Mouse (Mus musculus): ENCODE results near the gene Jund. TPM values are rescaled to one million over a fixed set of nuclear protein-coding genes. Genes with fewer than 3 reads are reported as not detected.

The Jund gene
- polyA plus RNA-seq, 1 experiment: not detected

- Histone ChIP-seq H3K4me3 (ENCODE audit: insufficient read depth, low read depth, low read length) (peak overlapping the region; percentile 21), H3K4me1 (ENCODE audit: control insufficient read depth, insufficient read depth, low read length) (peaks cover 28% of the 10 kb centered on the region), H3K27ac (ENCODE audit: insufficient read depth, low read depth, low read length) (no peak overlapping the region)
- 2% methylated on average over 20 of the region's 20 CpGs for WGBS
- no peak for TF ChIP-seq CTCF (IDR thresholded peaks at IDR 0.05; ENCODE audit: insufficient read depth, low read depth, low read length)
- no peak for TF ChIP-seq POLR2A (IDR thresholded peaks at IDR 0.05; ENCODE audit: insufficient read depth, low read depth, low read length)
Observed at GRCm38 (mm10) chr8:70691727-70692231, 7.0 kb upstream of the Jund start.

- H3K27ac ChIP-seq (ENCODE audit: insufficient read depth, low read depth, low read length): no peak overlapping the region
- H3K4me1 ChIP-seq (ENCODE audit: control insufficient read depth, insufficient read depth, low read length): peaks cover 36% of the 10 kb centered on the region
- 83% methylated on average over 5 of the region's 5 CpGs for WGBS
- no peak overlapping the region for H3K4me3 ChIP-seq (ENCODE audit: insufficient read depth, low read depth, low read length)
- TF ChIP-seq CTCF (IDR thresholded peaks at IDR 0.05; ENCODE audit: insufficient read depth, low read depth, low read length) (no peak), POLR2A (IDR thresholded peaks at IDR 0.05; ENCODE audit: insufficient read depth, low read depth, low read length) (no peak)
Observed at GRCm38 (mm10) chr8:70693636-70694035, 5.1 kb upstream of the Jund start.

- no peak overlapping the region for H3K4me3 ChIP-seq (ENCODE audit: insufficient read depth, low read depth, low read length)
- WGBS: 63% methylated on average over 32 of the region's 32 CpGs
- TF ChIP-seq POLR2A (IDR thresholded peaks at IDR 0.05; ENCODE audit: insufficient read depth, low read depth, low read length) (no peak), CTCF (IDR thresholded peaks at IDR 0.05; ENCODE audit: insufficient read depth, low read depth, low read length) (no peak)
- H3K27ac ChIP-seq (ENCODE audit: insufficient read depth, low read depth, low read length): no peak overlapping the region
- peaks cover 29% of the 10 kb centered on the region for H3K4me1 ChIP-seq (ENCODE audit: control insufficient read depth, insufficient read depth, low read length)
Observed at GRCm38 (mm10) chr8:70695318-70696018, 3.3 kb upstream of the Jund start.

GRCm38 (mm10) chr8:70696019-70696885, 2.5 kb upstream of the Jund start:
- WGBS: 7% methylated on average over 31 of the region's 31 CpGs
- TF ChIP-seq CTCF (IDR thresholded peaks at IDR 0.05; ENCODE audit: insufficient read depth, low read depth, low read length) (no peak), POLR2A (IDR thresholded peaks at IDR 0.05; ENCODE audit: insufficient read depth, low read depth, low read length) (no peak)
- Histone ChIP-seq H3K4me1 (ENCODE audit: control insufficient read depth, insufficient read depth, low read length) (peaks cover 31% of the 10 kb centered on the region), H3K27ac (ENCODE audit: insufficient read depth, low read depth, low read length) (peak overlapping the region; percentile 70), H3K4me3 (ENCODE audit: insufficient read depth, low read depth, low read length) (peak overlapping the region; percentile 24)

GRCm38 (mm10) chr8:70696946-70697345, 1.8 kb upstream of the Jund start:
- H3K4me3 ChIP-seq (ENCODE audit: insufficient read depth, low read depth, low read length): no peak overlapping the region
- H3K4me1 ChIP-seq (ENCODE audit: control insufficient read depth, insufficient read depth, low read length): peaks cover 27% of the 10 kb centered on the region
- peak overlapping the region; percentile 47; the same call in 1 of the 2 replicates for H3K27ac ChIP-seq (ENCODE audit: insufficient read depth, low read depth, low read length)
- 16% methylated on average over 4 of the region's 4 CpGs for WGBS
- no peak for TF ChIP-seq CTCF (IDR thresholded peaks at IDR 0.05; ENCODE audit: insufficient read depth, low read depth, low read length)
- no peak for TF ChIP-seq POLR2A (IDR thresholded peaks at IDR 0.05; ENCODE audit: insufficient read depth, low read depth, low read length)

- peak overlapping the region; percentile 63 for H3K4me3 ChIP-seq (ENCODE audit: insufficient read depth, low read depth, low read length)
- peak overlapping the region; percentile 98 for H3K27ac ChIP-seq (ENCODE audit: insufficient read depth, low read depth, low read length)
- no peak for TF ChIP-seq CTCF (IDR thresholded peaks at IDR 0.05; ENCODE audit: insufficient read depth, low read depth, low read length)
- TF ChIP-seq POLR2A (IDR thresholded peaks at IDR 0.05; ENCODE audit: insufficient read depth, low read depth, low read length): no peak
- peaks cover 26% of the 10 kb centered on the region for H3K4me1 ChIP-seq (ENCODE audit: control insufficient read depth, insufficient read depth, low read length)
- WGBS: 70% methylated on average over 12 of the region's 12 CpGs
Observed at GRCm38 (mm10) chr8:70697366-70698250, 1.1 kb upstream of the Jund start.

- TF ChIP-seq CTCF (IDR thresholded peaks at IDR 0.05; ENCODE audit: insufficient read depth, low read depth, low read length) (0 out of 2 replicates have a peak, but pooled peaks have one; percentile 8), POLR2A (IDR thresholded peaks at IDR 0.05; ENCODE audit: insufficient read depth, low read depth, low read length) (no peak; the same call in 1 of the 2 replicates)
- under 1% methylated on average over 88 of the region's 89 CpGs for WGBS
Observed at GRCm38 (mm10) chr8:70699116-70699833, 526 bp downstream of the Jund start.

More at GRCm38 (mm10) chr8:70699116-70699833, 526 bp downstream of the Jund start:
- H3K4me3 ChIP-seq (ENCODE audit: insufficient read depth, low read depth, low read length): peak overlapping the region; percentile 81
- peaks cover 37% of the 10 kb centered on the region for H3K4me1 ChIP-seq (ENCODE audit: control insufficient read depth, insufficient read depth, low read length)
- peak overlapping the region; percentile 95 for H3K27ac ChIP-seq (ENCODE audit: insufficient read depth, low read depth, low read length)
